Mouse (Mus musculus): ENCODE data around the gene Btrc.
A peak's percentile ranks its signal among the peaks of the same experiment; 100 is the strongest.

Btrc gene

DNA sequence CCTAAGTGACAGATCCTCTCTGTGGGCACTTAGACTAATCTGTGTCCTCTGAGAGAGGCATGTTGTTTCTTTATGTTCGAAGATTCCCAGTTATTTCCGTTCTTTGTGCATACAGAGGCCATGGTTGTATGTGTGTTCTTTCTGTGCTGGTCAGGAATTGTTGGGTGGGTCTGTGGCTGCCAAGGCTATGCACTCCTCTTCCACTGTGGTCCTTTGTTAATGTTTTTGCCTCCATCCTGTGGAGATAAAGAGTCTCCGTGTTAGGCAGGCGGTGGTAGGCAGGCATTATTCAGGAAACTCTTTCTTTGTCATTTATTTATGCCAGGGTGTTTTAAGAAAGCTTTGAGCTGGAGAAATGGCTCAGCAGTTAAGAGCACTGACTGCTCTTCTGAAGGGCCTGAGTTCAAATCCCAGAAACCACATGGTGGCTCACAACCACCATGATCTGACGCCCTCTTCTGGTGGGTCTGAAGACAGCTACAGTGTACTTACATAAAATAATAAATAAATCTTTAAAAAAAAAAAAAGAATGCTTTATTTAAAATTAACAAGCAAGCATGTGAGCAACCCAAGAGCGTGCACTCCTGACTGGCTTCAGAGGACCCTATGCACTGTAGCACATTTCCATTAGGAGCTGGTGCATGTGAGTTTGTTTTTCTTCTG, 67.6 kb downstream of the Btrc start:
- no peak for DNase-seq (ENCODE audit: low spot score)

DNA sequence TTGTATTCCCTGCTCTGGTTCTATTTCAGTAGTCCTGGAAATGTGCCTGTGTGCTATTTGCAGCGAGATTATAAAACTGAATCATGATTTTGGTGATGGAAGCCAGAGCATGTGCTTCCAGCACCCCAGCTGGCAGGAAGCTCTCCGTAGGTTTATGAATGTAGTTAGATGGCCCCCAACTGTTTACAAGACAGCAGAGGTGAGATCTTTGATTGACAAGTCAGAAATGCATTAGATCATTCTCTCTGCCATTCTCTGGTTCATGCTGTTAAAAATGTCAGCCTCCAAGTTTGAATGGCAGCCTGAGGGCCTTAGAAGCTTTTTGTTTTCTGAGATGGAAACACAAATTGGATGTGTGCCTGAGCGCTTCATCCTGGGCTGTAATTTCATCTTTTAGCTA, 68.8 kb downstream of the Btrc start:
- no peak for DNase-seq (ENCODE audit: low spot score)

DNA sequence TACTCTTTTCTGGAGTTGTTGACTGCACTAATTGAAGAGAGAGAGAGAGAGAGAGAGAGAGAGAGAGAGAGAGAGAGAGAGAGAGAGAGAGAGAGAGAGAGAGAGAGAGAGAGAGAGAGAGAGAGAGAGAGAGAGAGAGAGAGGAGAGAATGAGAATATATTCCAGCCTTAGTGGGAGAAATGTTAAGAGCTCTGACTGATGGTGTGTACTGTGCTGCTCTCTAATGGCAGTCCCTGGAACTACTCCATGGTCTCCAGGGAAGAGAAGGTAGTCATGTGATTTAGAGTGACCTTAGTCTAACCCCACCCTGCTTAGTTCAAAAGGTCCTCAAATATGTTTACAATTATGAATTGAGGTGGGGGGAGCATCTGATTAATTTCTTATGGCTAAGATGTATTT, 72.5 kb downstream of the Btrc start:
- peak; percentile 33 for DNase-seq (ENCODE audit: low spot score)

DNA sequence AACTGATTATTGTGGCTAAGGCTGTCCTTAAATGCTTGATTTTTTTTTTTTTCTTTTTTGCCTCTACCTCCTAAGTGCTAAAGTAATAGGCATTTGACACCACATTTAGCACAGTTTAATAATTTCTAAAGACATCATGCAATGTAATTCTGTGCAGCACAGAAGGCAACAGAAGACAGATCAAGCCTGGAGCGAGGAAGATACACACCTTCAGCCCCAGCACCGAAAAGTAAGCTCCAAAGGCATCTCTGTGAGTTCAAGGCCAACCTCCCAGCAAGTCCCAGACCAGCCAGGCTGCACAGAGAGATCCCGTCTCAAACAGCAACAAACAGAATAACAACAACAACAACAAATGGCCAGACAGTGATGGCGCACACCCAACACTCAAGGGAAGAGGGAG, 73.6 kb downstream of the Btrc start:
- no peak for DNase-seq (ENCODE audit: low spot score)

DNA sequence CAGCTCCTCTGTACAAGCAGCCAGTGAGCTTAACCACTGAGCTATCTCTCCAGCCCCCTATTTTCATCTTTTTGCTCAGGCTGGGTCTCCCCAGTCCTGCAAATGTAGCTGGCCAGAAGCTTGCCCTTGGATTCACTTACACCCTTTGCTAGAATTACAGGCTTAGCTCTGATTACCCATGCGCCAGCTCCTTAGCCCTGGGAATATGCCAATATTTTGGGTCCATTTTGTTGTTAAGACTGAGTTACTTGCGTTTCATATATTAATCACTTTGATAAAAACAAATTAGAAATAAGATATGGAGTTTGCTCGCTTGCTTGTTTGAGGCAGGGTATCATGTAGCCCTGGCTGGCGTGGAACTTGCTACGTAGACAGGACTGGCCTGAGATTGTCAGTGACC, 74.7 kb downstream of the Btrc start:
- DNase-seq (ENCODE audit: low spot score): no peak

DNA sequence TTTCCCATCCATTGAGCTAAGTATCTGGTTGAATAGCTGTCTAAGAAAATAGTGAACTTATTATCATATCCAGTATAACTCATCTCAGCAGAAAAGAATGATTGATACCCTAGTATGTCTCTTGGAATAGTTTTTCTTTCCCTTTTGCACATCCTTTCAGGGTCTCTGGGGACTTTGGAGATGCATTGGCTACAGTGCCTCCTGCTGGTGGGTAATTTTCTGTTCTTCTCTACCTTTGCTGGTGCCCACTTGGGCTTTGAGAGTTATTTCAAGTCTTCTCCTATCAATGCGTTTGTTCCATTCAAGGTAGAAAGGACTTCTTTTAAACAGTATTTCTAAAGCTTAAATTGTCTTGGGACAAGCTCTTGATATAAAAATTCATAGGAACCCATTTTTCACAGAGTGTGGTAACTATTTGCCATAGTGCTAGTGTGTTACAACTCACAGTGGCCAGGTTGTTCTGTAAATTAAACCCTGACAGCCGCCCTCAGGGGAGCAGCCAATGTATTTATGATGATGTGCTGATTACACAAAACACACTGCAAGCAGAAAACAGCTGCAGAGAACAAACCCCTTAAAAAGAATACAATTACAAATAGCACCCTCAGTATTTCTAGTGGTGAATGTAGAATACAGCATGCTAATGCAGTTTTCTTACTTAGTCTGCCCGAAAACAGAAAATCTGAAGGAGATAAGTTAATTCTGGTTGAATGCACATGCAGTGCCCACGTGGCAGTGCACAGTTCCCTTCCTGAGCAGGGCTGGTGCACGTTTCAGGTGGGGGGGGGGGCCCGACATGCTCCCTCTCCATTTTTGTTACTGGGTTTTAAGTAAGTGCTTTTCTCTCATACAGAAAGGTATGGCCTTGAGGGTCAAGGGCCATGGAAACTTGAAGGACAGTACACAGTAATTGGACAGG, 75.7 kb downstream of the Btrc start:
- DNase-seq (ENCODE audit: low spot score): no peak

DNA sequence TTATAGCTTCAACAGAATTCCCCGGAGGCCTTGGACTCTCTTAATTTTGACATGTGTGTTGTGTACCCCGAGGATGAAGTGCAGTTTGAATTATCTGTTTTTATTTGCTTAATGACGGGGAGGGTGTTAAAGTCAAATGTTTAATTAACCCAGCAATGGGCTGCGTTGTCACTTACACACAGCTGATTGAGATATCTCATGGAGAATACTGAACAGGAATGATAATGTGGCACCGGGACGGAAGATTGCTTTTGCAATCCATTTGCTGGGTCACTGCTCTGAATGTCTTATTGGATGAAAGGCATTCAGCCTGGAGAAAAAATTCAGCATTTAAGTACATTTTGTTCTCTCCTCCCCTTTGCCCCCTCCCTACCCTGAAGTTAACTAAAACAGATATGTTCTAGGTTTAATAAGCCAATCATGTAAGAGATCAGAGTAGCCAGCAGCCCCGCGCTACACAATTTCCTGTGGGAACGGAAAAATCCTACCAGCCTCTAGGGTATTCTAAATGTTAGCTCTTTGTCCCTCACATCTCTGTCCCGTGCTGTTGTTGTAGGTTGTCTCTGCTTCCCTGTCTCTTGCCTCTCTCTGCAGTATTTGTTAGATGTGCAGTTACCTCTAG, 77.1 kb downstream of the Btrc start:
- no peak for DNase-seq (ENCODE audit: low spot score)

DNA sequence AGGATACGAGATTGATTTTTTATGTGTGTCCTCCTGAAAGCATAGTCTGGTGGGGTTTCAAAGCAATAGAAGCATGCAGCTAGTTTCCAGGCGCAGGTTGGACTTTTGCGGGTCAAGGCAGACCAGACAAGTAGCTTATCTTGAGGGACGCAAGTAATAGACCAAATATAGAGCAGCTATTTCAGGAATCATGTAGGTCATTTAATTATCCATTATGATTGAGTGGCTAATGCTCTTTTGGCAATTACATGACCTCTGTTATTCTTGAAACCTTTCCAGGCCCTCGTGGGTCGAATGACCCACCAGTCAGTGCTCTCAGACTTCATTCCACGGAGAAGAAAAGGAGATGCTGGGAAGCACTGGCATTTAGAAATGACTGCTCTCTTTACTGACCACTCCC, 78.2 kb downstream of the Btrc start:
- DNase-seq (ENCODE audit: low spot score): no peak

DNA sequence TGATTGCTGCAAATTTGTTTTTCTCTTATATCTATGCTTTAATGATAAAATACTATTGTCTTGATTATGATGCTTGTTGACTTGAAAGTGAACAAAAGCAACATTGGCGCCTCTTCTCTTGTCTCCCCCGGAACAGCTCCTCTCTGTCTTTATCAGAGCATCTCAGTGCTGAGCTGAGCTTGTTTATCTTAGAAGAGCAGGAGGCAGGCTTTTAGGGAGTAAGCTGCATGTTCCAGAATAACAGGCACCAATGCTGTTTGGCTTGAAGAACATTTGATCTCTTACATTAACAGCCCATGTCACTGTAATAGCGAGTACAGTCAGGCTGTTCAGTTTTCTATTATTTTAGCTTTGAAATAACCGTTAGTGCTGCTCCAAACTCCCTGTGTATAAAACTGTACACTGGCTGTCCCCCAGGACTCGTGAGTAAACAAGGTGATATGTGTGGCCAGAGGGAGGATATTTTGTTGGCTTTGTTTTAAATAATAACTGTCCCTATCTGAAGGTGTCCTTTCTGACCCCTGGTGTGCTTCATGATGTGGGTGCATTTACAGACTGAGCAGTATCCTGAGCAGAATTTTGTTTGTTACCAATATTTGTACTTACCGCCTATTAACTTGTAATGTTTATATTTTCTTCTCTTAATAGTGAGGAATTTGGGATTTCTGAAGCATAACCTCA, 81.9 kb downstream of the Btrc start:
- no peak for DNase-seq (ENCODE audit: low spot score)

DNA sequence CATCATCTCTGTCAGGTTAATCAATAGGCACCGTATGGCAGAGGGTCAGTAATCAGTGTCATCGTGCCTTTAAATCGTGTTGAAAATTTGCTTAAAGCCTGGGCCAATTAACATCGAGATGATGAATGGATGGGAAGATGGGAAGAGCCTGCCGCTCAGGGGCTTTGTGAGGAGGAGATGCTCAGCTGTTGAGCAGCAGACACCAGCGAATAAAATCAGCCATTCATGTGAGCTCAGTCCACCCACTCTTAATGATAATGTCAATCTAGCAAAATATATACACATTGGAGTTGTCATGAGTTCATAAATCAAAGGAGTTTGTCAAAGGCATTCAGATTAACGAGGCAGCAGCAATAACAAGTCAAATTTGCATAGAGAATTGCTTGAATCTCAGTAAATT, 83.1 kb downstream of the Btrc start:
- no peak for DNase-seq (ENCODE audit: low spot score)

DNA sequence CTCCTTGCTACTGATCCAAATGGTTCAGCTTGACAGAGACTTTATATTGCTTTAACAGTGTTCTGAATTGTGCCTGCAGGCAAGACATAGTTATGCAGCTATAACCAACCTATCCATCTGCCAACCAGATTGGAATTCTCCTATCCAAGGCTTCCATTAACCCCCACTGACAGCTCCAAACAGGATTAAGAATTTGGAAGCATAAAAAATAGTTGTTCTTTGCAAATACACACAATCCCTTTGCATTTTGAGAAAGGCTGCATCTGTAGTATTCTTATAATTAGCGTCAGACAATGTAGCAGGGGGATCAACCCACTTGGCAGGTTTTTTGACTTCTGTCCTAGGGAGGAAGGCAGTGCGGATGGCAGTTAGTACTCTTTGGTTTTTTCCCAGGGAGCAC, 83.7 kb downstream of the Btrc start:
- DNase-seq (ENCODE audit: low spot score): no peak

DNA sequence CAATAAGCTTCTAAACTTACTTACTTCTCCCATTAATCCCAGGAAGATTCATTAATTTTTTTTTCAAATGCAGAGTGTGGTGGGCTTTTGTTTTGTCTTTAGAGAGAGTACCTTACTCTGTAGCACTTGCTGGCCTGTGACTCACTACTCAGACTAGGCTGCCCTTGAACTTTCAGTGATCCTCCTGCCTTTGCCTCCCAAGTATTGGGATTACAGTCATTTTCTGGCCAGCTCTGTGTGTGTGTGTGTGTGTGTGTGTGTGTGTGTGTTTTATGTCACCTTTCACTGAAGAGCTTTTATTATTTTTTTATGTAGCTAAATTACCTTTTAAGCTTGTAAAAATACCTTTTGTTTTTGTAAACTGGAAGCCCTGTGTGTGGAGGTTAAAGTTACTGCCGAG, 84.4 kb downstream of the Btrc start:
- DNase-seq (ENCODE audit: low spot score): no peak

DNA sequence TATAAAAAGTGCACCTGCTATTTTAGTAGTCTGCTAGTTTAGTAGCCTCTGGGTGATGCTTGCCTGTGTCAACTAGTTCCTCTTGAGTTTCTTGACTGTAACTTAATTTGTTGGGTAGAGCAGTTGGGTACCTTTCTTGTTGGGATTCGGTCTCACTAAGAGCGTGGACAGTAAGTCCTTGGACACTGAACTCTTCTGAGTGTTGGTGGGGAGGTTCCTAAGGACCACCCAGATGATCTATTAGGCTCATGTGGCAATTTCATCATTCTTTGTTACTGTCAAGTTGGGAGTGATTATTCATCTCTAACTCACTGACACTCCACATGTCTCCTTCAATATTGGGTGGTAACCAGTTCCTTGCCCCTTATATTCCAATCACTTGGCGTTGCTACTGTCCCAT, 90.9 kb downstream of the Btrc start:
- DNase-seq (ENCODE audit: low spot score): no peak

DNA sequence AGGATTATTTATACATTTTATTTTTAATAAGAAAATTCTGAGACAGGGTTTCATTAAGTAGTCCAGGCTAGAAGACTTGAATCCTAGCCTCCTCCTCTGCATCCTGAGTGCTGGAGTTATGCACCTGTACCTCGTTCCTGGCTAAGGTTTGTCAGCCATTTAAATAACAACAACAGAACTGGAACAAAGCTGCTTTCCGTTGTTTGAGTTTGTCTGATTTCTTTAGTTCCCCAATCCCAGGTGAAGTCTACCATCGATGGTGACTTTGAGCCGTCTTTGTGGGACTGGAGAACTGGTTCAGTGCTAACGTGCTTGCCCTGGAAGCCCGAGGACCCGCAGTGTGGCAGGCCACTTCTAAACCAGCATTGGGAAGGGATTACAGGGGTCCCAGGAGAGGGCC, 93.4 kb downstream of the Btrc start:
- no peak for DNase-seq (ENCODE audit: low spot score)

DNA sequence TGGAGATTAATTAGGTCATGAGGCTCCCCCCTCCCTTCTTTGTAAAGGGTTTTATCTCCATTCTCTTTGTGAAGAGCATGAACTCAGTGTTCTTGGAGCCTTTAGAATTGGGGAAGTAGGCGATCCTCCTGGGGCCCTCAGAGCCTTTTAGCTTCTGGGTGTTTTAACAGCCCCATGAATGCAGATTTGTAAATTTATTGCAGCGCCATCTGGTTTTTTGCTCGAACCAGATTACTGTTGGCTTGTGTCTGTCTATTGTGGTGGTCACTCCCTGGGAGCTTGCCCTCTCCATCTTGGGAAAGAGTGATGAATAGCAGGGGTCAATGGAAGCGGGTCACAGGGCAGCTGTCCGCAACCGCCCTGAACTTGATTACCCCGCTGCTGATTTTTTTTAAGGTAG, 95.2 kb downstream of the Btrc start:
- DNase-seq (ENCODE audit: low spot score): no peak

DNA sequence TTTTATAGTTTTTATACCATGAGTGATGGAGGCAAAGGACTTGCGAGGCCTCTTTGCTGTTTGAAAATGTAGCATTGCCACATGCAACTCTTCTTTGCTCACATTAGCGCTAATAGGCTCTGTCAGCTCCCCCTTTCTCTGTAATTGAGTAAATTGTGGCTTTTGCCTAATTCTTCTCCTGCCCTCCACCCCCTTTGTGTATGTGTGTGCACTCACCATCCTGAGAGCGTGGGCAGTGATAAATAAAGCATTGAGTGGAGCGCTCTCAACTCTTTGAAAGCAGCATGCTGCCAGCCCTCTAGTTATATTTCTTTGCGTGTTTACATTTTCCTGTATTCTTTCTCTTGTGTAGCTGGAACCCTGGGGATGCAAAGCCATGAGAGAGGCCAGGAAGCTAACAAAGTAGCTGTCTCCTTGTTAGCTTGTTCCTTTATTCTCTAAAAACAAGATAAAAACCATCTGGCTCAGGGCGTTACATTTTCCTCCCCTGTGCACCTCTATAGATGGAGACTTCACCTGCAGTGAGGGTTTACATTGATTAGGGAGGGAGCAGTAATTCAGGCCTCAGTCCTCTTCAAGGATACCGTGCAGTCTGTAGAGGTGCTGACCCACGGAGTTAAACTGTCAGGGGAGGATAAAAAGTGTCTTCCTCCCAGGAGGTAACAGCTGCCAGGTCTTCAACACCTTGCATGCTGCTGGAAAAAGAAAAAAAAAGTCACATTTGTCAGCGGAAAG, 96.6 kb downstream of the Btrc start:
- DNase-seq (ENCODE audit: low spot score): no peak

DNA sequence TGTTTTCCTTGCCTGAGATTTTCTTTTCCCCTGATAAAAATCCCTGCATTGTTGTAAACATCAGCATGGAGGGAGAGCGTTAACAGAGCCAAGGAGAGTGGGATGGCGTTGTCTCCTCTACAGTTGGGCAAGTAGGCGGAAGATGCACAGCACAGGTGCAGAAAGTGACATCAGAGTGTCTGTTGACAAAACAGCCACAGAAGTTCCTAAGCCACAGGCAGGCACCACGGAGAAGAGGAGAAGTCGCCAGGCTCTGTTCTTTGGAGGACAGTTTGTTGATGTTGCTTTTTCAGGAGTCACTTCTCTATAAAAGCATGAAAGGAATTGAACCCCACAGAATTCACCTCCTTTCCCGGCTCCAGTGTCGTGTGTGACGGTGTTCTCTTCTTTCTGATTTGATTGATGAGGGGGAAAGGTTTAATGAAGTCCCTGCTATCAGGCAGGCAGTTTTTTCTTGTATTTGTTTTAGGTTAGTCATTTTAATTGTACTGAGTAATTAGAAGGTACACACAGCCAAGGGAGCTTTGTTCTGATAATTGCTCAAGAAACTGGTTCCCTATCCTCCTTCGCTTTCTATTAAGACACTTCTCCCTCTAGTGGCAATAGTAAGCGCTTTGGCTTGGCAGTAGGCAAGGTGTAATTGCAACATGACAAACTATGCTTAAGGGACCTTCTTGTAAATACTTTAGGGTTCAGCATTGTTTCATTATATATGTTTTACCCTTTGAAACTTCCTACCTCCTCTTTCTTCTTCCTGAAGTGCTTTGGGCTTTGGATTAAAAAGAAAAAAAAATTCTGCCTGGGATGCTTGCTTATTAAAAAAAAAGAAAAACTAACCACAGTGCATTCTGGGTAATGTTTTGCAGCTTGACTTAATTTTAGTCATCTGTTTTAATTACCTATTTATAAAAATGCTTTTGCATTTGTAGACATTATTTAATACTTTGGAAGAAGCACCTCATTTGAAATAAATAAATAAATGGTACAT, 97.5 kb downstream of the Btrc start:
- no peak for DNase-seq (ENCODE audit: low spot score)

DNA sequence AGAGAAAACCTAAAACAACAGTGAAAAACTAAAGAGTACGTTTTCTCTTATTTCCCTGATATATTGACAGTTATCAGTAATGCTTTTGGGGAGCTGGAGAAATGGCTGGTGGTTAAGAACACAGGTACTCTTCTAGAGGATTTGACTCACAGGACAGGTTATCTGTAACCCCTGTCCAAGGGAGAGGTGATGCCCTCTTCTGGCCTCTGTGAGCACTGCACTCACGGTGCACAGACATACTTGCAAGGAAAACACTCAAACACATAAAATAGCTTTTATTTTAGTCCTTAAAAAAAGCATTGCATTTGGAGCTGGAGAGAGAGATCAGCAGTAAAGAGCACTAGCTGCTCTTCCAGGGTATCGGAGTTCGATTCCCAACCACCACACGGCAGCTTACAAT, 106.2 kb downstream of the Btrc start:
- no peak for DNase-seq (ENCODE audit: low spot score)

DNA sequence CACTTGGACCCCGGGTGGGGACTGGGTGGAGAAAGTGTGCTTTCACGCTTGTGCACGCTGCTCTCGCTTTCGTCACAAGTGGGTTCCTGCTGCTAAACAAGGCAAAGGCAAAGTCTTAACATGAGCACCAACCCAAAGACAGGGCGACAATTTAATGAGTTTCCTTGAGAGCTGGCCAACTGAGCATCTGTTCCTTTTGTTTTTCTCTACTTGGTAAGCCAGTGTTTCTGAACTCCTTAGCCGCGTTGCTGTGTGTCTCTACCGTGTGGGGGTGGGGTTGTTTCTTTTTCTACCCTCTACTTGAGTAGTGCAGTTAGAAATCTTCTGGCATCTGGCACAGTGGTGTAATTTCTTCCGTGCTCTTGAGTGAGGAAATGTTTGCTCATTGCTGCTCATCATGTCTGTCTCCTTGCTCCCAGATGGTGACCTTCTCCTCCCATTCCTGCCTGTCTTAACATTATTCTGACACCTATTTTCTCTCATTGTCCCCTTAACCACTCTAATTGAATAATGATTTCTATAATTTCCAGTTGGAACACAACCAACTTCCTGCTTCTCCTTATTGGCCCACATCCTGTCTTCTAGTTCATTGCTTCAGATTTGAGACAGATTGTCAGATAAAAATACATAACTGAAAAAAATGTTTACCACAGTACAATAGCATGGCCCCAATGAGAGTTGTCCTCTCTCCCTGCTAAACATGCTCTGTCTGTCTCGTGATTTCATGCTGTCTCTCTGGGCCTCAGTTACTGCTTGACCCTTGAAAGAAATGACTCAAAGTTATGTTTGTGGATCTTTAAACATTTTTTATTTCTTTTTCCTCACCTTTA, 109.4 kb downstream of the Btrc start:
- DNase-seq (ENCODE audit: low spot score): peak; percentile 15

DNA sequence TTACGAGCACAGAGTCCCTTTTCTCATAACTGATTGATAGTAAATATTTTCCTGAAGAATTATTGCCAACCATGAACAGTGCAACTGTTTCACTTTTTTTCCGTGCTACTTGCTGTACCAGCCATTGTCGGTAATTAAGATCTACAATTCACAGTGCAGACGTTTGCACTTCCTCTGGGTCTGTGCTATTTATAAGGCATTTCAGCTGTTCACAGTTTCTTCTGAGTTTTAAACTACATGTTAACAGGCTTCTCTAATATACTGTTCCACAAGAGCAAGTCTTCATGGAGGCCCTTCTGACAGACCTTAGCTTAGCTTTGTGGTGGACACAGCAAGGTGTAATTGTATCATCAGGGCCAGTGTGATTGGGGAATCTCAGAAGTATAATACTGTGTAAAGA, 111.2 kb downstream of the Btrc start:
- no peak for DNase-seq (ENCODE audit: low spot score)

Measured in ovary, postnatal 14 days (tissue).